Mouse (Mus musculus): ENCODE measurements around the gene Uhrf2. TPM values are rescaled to one million over a fixed set of nuclear protein-coding genes. Genes with fewer than 3 reads are reported as not detected.

The Uhrf2 gene
- polyA plus RNA-seq, 1 experiment, result 32.0 TPM

GRCm38 (mm10) chr19:30124999-30125669 lies 94.8 kb downstream of the Uhrf2 start:
- Histone ChIP-seq H3K27ac (ENCODE audit: control insufficient read depth, insufficient read depth, low read depth, low read length, poor library complexity) (no peak overlapping the region), H3K4me1 (ENCODE audit: control insufficient read depth, insufficient read depth, low read length) (no peaks in the 10 kb centered on the region), H3K4me3 (replicated peaks; ENCODE audit: control insufficient read depth, low read depth, low read length) (no peak overlapping the region)
- TF ChIP-seq CTCF (IDR thresholded peaks at IDR 0.05; ENCODE audit: control insufficient read depth, insufficient read depth, low read length) (no peak), POLR2A (IDR thresholded peaks at IDR 0.05; ENCODE audit: borderline replicate concordance, control insufficient read depth, low read depth, low read length) (no peak)
- WGBS, result 55% methylated on average over 7 of the region's 7 CpGs

- no peak overlapping the region for H3K4me3 ChIP-seq (replicated peaks; ENCODE audit: control insufficient read depth, low read depth, low read length)
- TF ChIP-seq CTCF (IDR thresholded peaks at IDR 0.05; ENCODE audit: control insufficient read depth, insufficient read depth, low read length) (no peak), POLR2A (IDR thresholded peaks at IDR 0.05; ENCODE audit: borderline replicate concordance, control insufficient read depth, low read depth, low read length) (no peak)
- H3K27ac ChIP-seq (ENCODE audit: control insufficient read depth, insufficient read depth, low read depth, low read length, poor library complexity), result no peak overlapping the region
- 81% methylated on average over 7 of the region's 7 CpGs for WGBS
- H3K4me1 ChIP-seq (ENCODE audit: control insufficient read depth, insufficient read depth, low read length), result no peaks in the 10 kb centered on the region
These were observed 95.4 kb downstream of the Uhrf2 start for GRCm38 (mm10) chr19:30125670-30126059.

GRCm38 (mm10) chr19:30128177-30128576 lies 97.9 kb downstream of the Uhrf2 start:
- Histone ChIP-seq H3K4me1 (ENCODE audit: control insufficient read depth, insufficient read depth, low read length) (no peaks in the 10 kb centered on the region), H3K4me3 (replicated peaks; ENCODE audit: control insufficient read depth, low read depth, low read length) (no peak overlapping the region), H3K27ac (ENCODE audit: control insufficient read depth, insufficient read depth, low read depth, low read length, poor library complexity) (no peak overlapping the region)
- WGBS, result 27% methylated on average over 4 of the region's 4 CpGs
- TF ChIP-seq CTCF (IDR thresholded peaks at IDR 0.05; ENCODE audit: control insufficient read depth, insufficient read depth, low read length) (no peak), POLR2A (IDR thresholded peaks at IDR 0.05; ENCODE audit: borderline replicate concordance, control insufficient read depth, low read depth, low read length) (no peak)

- Histone ChIP-seq H3K4me3 (replicated peaks; ENCODE audit: control insufficient read depth, low read depth, low read length) (no peak overlapping the region), H3K4me1 (ENCODE audit: control insufficient read depth, insufficient read depth, low read length) (no peaks in the 10 kb centered on the region), H3K27ac (ENCODE audit: control insufficient read depth, insufficient read depth, low read depth, low read length, poor library complexity) (no peak overlapping the region)
- TF ChIP-seq CTCF (IDR thresholded peaks at IDR 0.05; ENCODE audit: control insufficient read depth, insufficient read depth, low read length) (no peak), POLR2A (IDR thresholded peaks at IDR 0.05; ENCODE audit: borderline replicate concordance, control insufficient read depth, low read depth, low read length) (no peak)
- WGBS, result 86% methylated on average over 1 of the region's 1 CpGs
These were observed 106.0 kb downstream of the Uhrf2 start for GRCm38 (mm10) chr19:30136308-30136707.

Other genes starting within 250 kb of the Uhrf2 start
- gene 9930021J03Rik, start 224.5 kb upstream of the Uhrf2 start, polyA plus RNA-seq (2011; ENCODE audit: insufficient read depth, insufficient read length, low replicate concordance, missing spikeins), result 7.6 and 9.4 TPM in 2 replicates
- gene Ranbp6, start 217.5 kb upstream of the Uhrf2 start, polyA plus RNA-seq (2011; ENCODE audit: insufficient read depth, insufficient read length, low replicate concordance, missing spikeins), result 3.5 and 6.6 TPM in 2 replicates
- gene Il33, start 105.4 kb upstream of the Uhrf2 start, polyA plus RNA-seq (2011; ENCODE audit: insufficient read depth, insufficient read length, low replicate concordance, missing spikeins), result 2.1 TPM in 1 of 2 replicates, not detected in the other
- gene Trpd52l3, start 26.7 kb upstream of the Uhrf2 start, polyA plus RNA-seq (2011; ENCODE audit: insufficient read depth, insufficient read length, low replicate concordance, missing spikeins), result not detected in 2 replicates
- 5.4 TPM in 1 of 2 replicates, not detected in the other for gene Gldc, start 144.9 kb downstream of the Uhrf2 start, polyA plus RNA-seq (2011; ENCODE audit: insufficient read depth, insufficient read length, low replicate concordance, missing spikeins)
- 1.2 TPM in 1 of 2 replicates, not detected in the other for gene Mbl2, start 202.4 kb downstream of the Uhrf2 start, polyA plus RNA-seq (2011; ENCODE audit: insufficient read depth, insufficient read length, low replicate concordance, missing spikeins)